In the genomic region with DNA sequence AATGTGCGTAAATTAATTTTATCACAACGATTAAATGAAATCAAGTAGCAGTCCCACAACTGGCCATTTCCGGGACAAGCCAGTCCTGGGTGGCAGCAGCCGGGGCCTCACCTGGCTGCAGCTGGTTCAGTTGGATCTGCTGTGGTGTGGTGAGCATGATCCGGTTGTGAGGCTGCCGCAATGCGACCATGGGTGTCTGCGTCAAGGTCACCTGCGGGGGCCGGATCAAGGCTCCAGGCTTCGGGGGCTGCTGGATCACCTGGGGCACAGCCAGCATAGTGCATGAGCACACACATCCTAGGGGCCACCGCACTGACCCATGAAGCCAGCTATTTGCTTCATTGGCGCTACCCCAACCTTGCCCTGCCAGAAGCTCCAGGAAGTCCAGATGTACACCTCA, we compare ENCODE assay signal across 31 mouse cellular contexts. TPM values are rescaled to one million over a fixed set of nuclear protein-coding genes. Genes with fewer than 3 reads are reported as not detected.
DNase-seq lines count a peak whose midpoint lies in the region; ATAC-seq and TF ChIP-seq lines count a peak whose summit lies in the region.
"Had no signal": no experiment of that assay in that cellular context is flagged by ENCODE, and none has a peak within 500 bp of the region (broad histone marks: within the 10 kb centered on the region; RNA-seq: fewer than 3 reads in every experiment).

No protein-coding gene starts in this region.

- H3K4me3 ChIP-seq in limb, embryonic 13.5 days: no peak overlapping the region
- H3K4me3 ChIP-seq in limb, embryonic 10.5 days: no peak overlapping the region
- no peak overlapping the region for H3K4me3 ChIP-seq in kidney, postnatal 0 days (replicated peaks; ENCODE audit: low read depth, low read length)
- no peak overlapping the region for H3K4me3 ChIP-seq in embryonic facial prominence, embryonic 10.5 days
- H3K4me3 ChIP-seq: embryonic facial prominence, embryonic 13.5 days; erythroblast, embryonic 14.5 days; heart, embryonic 10.5 days; hindbrain, embryonic 12.5 days; intestine, embryonic 15.5 days; layer of hippocampus, adult 2 months; limb, embryonic 15.5 days; liver, embryonic 13.5 days had no signal

- 0 out of 2 replicates have a peak, but pooled peaks cover 7% of the 10 kb centered on the region for H3K4me1 ChIP-seq in limb, embryonic 13.5 days
- no peaks in the 10 kb centered on the region for H3K4me1 ChIP-seq in limb, embryonic 10.5 days
- H3K4me1 ChIP-seq in kidney, postnatal 0 days (replicated peaks; ENCODE audit: insufficient read depth, low read length): no peaks in the 10 kb centered on the region
- H3K4me1 ChIP-seq in embryonic facial prominence, embryonic 10.5 days: peaks cover 7% of the 10 kb centered on the region
- H3K4me1 ChIP-seq: embryonic facial prominence, embryonic 13.5 days; hindbrain, embryonic 12.5 days; intestine, embryonic 15.5 days; liver, embryonic 13.5 days had no signal

- no peak overlapping the region for H3K9ac ChIP-seq in limb, embryonic 13.5 days
- no peak overlapping the region for H3K9ac ChIP-seq in kidney, postnatal 0 days (ENCODE audit: low read depth, low read length)
- H3K9ac ChIP-seq: embryonic facial prominence, embryonic 13.5 days; hindbrain, embryonic 12.5 days; intestine, embryonic 15.5 days; limb, embryonic 15.5 days; liver, embryonic 13.5 days had no signal

- no peak overlapping the region for H3K4me2 ChIP-seq in limb, embryonic 13.5 days (replicated peaks)
- H3K4me2 ChIP-seq in kidney, postnatal 0 days (ENCODE audit: low read length): no peak overlapping the region
- H3K4me2 ChIP-seq: embryonic facial prominence, embryonic 13.5 days; hindbrain, embryonic 12.5 days; intestine, embryonic 15.5 days; limb, embryonic 15.5 days; liver, embryonic 13.5 days had no signal

- H3K9me3 ChIP-seq in limb, embryonic 13.5 days: no peaks in the 10 kb centered on the region
- H3K9me3 ChIP-seq in limb, embryonic 10.5 days (replicated peaks): no peaks in the 10 kb centered on the region
- H3K9me3 ChIP-seq in kidney, postnatal 0 days (replicated peaks; ENCODE audit: low read length): no peaks in the 10 kb centered on the region
- no peaks in the 10 kb centered on the region for H3K9me3 ChIP-seq in embryonic facial prominence, embryonic 10.5 days
- H3K9me3 ChIP-seq: embryonic facial prominence, embryonic 13.5 days; heart, embryonic 10.5 days; hindbrain, embryonic 12.5 days; intestine, embryonic 15.5 days; limb, embryonic 15.5 days; liver, embryonic 13.5 days had no signal

- 0 out of 2 replicates have a peak overlapping the region, but pooled peaks have one; percentile 22 for H3K27ac ChIP-seq in limb, embryonic 13.5 days
- no peak overlapping the region for H3K27ac ChIP-seq in limb, embryonic 10.5 days
- peak overlapping the region; percentile 73; the same call in 1 of the 2 replicates for H3K27ac ChIP-seq in kidney, postnatal 0 days
- H3K27ac ChIP-seq in embryonic facial prominence, embryonic 10.5 days (replicated peaks): no peak overlapping the region
- H3K27ac ChIP-seq: embryonic facial prominence, embryonic 13.5 days; heart, embryonic 10.5 days; hindbrain, embryonic 12.5 days; hindbrain, postnatal 0 days; intestine, embryonic 15.5 days; layer of hippocampus, adult 2 months; limb, embryonic 15.5 days; liver, embryonic 13.5 days; macrophage had no signal

- peaks cover 89% of the 10 kb centered on the region for H3K36me3 ChIP-seq in limb, embryonic 13.5 days
- peaks cover 97% of the 10 kb centered on the region for H3K36me3 ChIP-seq in limb, embryonic 10.5 days
- peaks cover 41% of the 10 kb centered on the region for H3K36me3 ChIP-seq in kidney, postnatal 0 days (ENCODE audit: insufficient read depth, low read length)
- peaks cover 98% of the 10 kb centered on the region for H3K36me3 ChIP-seq in embryonic facial prominence, embryonic 10.5 days (replicated peaks)

- no peaks in the 10 kb centered on the region for H3K27me3 ChIP-seq in limb, embryonic 13.5 days
- H3K27me3 ChIP-seq in limb, embryonic 10.5 days (ENCODE audit: low read depth, poor library complexity, severe bottlenecking): no peaks in the 10 kb centered on the region
- no peaks in the 10 kb centered on the region for H3K27me3 ChIP-seq in kidney, postnatal 0 days (ENCODE audit: insufficient read depth, low read length)
- no peaks in the 10 kb centered on the region for H3K27me3 ChIP-seq in embryonic facial prominence, embryonic 10.5 days (replicated peaks; ENCODE audit: low read depth, poor library complexity, severe bottlenecking)
- H3K27me3 ChIP-seq: embryonic facial prominence, embryonic 13.5 days; hindbrain, embryonic 12.5 days; intestine, embryonic 15.5 days; limb, embryonic 15.5 days; liver, embryonic 13.5 days had no signal

- ATAC-seq in limb, embryonic 13.5 days (ENCODE audit: low FRiP score, low read depth): 0 out of 2 replicates have a peak, but pooled peaks have one; percentile 30
- ATAC-seq in kidney, postnatal 0 days (replicated peaks; ENCODE audit: low FRiP score, low read depth): peak; percentile 60; the same call in 1 of the 2 replicates
- ATAC-seq: forebrain, embryonic 16.5 days; hindbrain, postnatal 0 days; intestine, embryonic 15.5 days had no signal

- no peak for TF ChIP-seq CTCF in kidney, postnatal 0 days (IDR thresholded peaks at IDR 0.05; ENCODE audit: low read depth)

- 90% methylated on average over 13 of the region's 13 CpGs for WGBS in limb, embryonic 13.5 days
- WGBS in limb, embryonic 10.5 days: 91% methylated on average over 13 of the region's 13 CpGs
- 75% methylated on average over 13 of the region's 13 CpGs for WGBS in kidney, postnatal 0 days
- 95% methylated on average over 13 of the region's 13 CpGs for WGBS in embryonic facial prominence, embryonic 10.5 days

- no peak for DNase-seq in limb, embryonic 10.5 days (ENCODE audit: low spot score)
- peak; percentile 55 to 59 for DNase-seq in kidney, adult 8-10 months
- DNase-seq in kidney, postnatal 0 days (ENCODE audit: low spot score): no peak
- DNase-seq in kidney, postnatal 4 days: peak; percentile 39 to 56
- DNase-seq in thymus, postnatal 36 days: no peak
- no peak for DNase-seq in embryonic facial prominence, embryonic 10.5 days (ENCODE audit: low spot score)
- no peak for DNase-seq in yolk sac, embryonic 10.5 days (ENCODE audit: low spot score)
- DNase-seq: adrenal gland, adult 8-10 months; cerebellum, adult 11 months; cerebellum, adult 9-11 months; embryo, embryonic 11 days; heart, postnatal 36 days; liver, embryonic 13.5 days; lung, adult 18-20 months; lung, postnatal 10 days; midbrain, embryonic 14.5 days; retina, postnatal 1 day; right cerebral cortex, postnatal 25 days; spleen, adult 18-20 months; thymus, postnatal 14 days had no signal

RNA-seq across cellular contexts. Expression of a gene that starts 47.3 kb away (rescaled TPM):
- polyA plus RNA-seq in limb, embryonic 13.5 days (2015; fragmentation: Nextera tagmentation; extraction: Ambion mirVana): 2.7 and 3.3 TPM in 2 replicates
- 2.7 and 3.3 TPM in 2 replicates for polyA plus RNA-seq in limb, embryonic 10.5 days (2016; fragmentation: Nextera tagmentation; extraction: Ambion mirVana)
- 3.3 and 3.5 TPM in 2 replicates for polyA plus RNA-seq in kidney, postnatal 0 days (2015; fragmentation: Nextera tagmentation; extraction: Ambion mirVana)
- polyA plus RNA-seq in embryonic facial prominence, embryonic 10.5 days (2016; fragmentation: Nextera tagmentation; extraction: Ambion mirVana): 3.2 and 3.7 TPM in 2 replicates

Comparison
In these comparisons a context has a peak if more than half of its experiments do, and no peak if none do; other contexts are left out.
1. H3K27ac ChIP-seq: peak in limb, embryonic 13.5 days (single experiment) and kidney, postnatal 0 days (single experiment); none in limb, embryonic 10.5 days (single experiment) and embryonic facial prominence, embryonic 10.5 days (single experiment).
2. DNase-seq: peak in kidney, adult 8-10 months (2 of 2) and kidney, postnatal 4 days (2 of 2); none in limb, embryonic 10.5 days (single experiment), kidney, postnatal 0 days (single experiment), thymus, postnatal 36 days (0 of 2), embryonic facial prominence, embryonic 10.5 days (single experiment) and yolk sac, embryonic 10.5 days (single experiment).